Mouse (Mus musculus) hindbrain, embryonic 14.5 days (tissue): Measurements from ENCODE around the gene Zim1. TPM values are rescaled to one million over a fixed set of nuclear protein-coding genes. Genes with fewer than 3 reads are reported as not detected.
A peak's percentile ranks its signal among the peaks of the same experiment; 100 is the strongest.

ENCODE experiments used
- ATAC-seq: fragments of 200-750 bp; cut with Nextera tagmentation; 2 replicates; pipeline ENCODE4 v1.8.0; 2017; ENCODE audit warnings: moderate number of reproducible peaks, mild to moderate bottlenecking, moderate TSS enrichment, moderate library complexity; ENCODE audit not compliant: low FRiP score
- DNase-seq: peaks from one replicate; pipeline ENCODE4 v3.0.0-alpha.2; 2015; ENCODE audit warnings: low spot score
- H3K27ac ChIP-seq: fragments of 300-500 bp; sonication (generic); 2 replicates; pipeline ENCODE4 v1.5.1; 2014; ENCODE audit warnings: mild to moderate bottlenecking, moderate library complexity
- H3K27me3 ChIP-seq: fragments of 300-500 bp; sonication (generic); 2 replicates; pipeline ENCODE4 v1.6.1; 2014; ENCODE audit warnings: mild to moderate bottlenecking, low read length, mixed read lengths; ENCODE audit not compliant: control insufficient read depth, insufficient read depth
- H3K36me3 ChIP-seq: fragments of 300-500 bp; sonication (generic); replicated peaks from 2 replicates; pipeline ENCODE4 v1.6.1; 2014; ENCODE audit not compliant: control insufficient read depth, insufficient read depth
- H3K4me1 ChIP-seq: fragments of 300-500 bp; sonication (generic); replicated peaks from 2 replicates; pipeline ENCODE4 v1.6.1; 2014; ENCODE audit warnings: antibody characterized with exemption, low read length, mixed read lengths; ENCODE audit not compliant: control insufficient read depth, insufficient read depth
- H3K4me2 ChIP-seq: fragments of 300-500 bp; sonication (generic); replicated peaks from 2 replicates; pipeline ENCODE4 v1.6.1; 2014; ENCODE audit warnings: mild to moderate bottlenecking, moderate library complexity
- H3K4me3 ChIP-seq: fragments of 300-500 bp; sonication (generic); replicated peaks from 2 replicates; pipeline ENCODE4 v1.5.1; 2014; ENCODE audit warnings: mild to moderate bottlenecking, low read length
- H3K9ac ChIP-seq: fragments of 300-500 bp; sonication (generic); 2 replicates; pipeline ENCODE4 v1.6.1; 2014
- H3K9me3 ChIP-seq: fragments of 300-500 bp; sonication (generic); 2 replicates; pipeline ENCODE4 v1.6.1; 2016; ENCODE audit warnings: low read length; ENCODE audit not compliant: control insufficient read depth
- WGBS: fragments of 180-500 bp; shearing (Covaris S2); extraction: QIAGEN DNeasy Blood & Tissue Kit; methylation state at CpG from one replicate; pipeline ENCODE4 v1.1.7; 2014; 5-methylcytosine and 5-hydroxymethylcytosine counted together
- polyA plus RNA-seq: library from polyadenylated mRNA; unstranded; fragments of >200 nt; fragmentation: Nextera tagmentation; extraction: Ambion mirVana; gene quantifications from 2 replicates; pipeline ENCODE4 v1.2.1, GENCODE M21; 2014

The Zim1 gene
- 7.1 and 7.5 TPM in 2 replicates for polyA plus RNA-seq

- 11% methylated on average over 32 of the region's 32 CpGs for WGBS
These were observed at the start of gene Zim1 for GRCm38 (mm10) chr7:6696241-6697045. Gene Zim1 (minus strand): TSS chr7:6696450.

GRCm38 (mm10) chr7:6744281-6744904 lies 48.1 kb upstream of the Zim1 start:
- DNase-seq (no peak), ATAC-seq (no peak)
- 82% methylated on average over 10 of the region's 10 CpGs for WGBS

More at GRCm38 (mm10) chr7:6696241-6697045, at the start of gene Zim1:
- peak within 1 kb of the TSS; percentile 37; the same call in 1 of the 2 replicates for H3K9ac ChIP-seq
- no peaks in the 10 kb centered on the region for H3K4me1 ChIP-seq
- no peaks in the 10 kb centered on the region for H3K36me3 ChIP-seq
- peak within 1 kb of the TSS; percentile 38 for H3K4me3 ChIP-seq
- ATAC-seq, result peak; percentile 100
- peak within 1 kb of the TSS; percentile 67 for H3K4me2 ChIP-seq
- no peak within 1 kb of the TSS for H3K27ac ChIP-seq
- H3K9me3 ChIP-seq, result no peaks in the 10 kb centered on the region
- DNase-seq, result peak; percentile 89
- no peaks in the 10 kb centered on the region for H3K27me3 ChIP-seq

GRCm38 (mm10) chr7:6736060-6736459 lies 39.8 kb upstream of the Zim1 start:
- H3K4me1 ChIP-seq, result 0 out of 2 replicates have a peak, but pooled peaks cover 4% of the 10 kb centered on the region
- no peak overlapping the region for H3K9ac ChIP-seq
- no peaks in the 10 kb centered on the region for H3K36me3 ChIP-seq
- no peaks in the 10 kb centered on the region for H3K27me3 ChIP-seq
- ATAC-seq, result no peak
- H3K27ac ChIP-seq, result no peak overlapping the region
- H3K4me2 ChIP-seq, result peak overlapping the region; percentile 19; the same call in 1 of the 2 replicates
- WGBS, result 83% methylated on average over 1 of the region's 1 CpGs
- no peak overlapping the region for H3K4me3 ChIP-seq
- DNase-seq, result no peak
- 0 out of 2 replicates have a peak, but pooled peaks cover 3% of the 10 kb centered on the region for H3K9me3 ChIP-seq

More at GRCm38 (mm10) chr7:6744281-6744904, 48.1 kb upstream of the Zim1 start:
- no peaks in the 10 kb centered on the region for H3K36me3 ChIP-seq
- no peaks in the 10 kb centered on the region for H3K9me3 ChIP-seq
- H3K27me3 ChIP-seq, result no peaks in the 10 kb centered on the region
- no peak overlapping the region for H3K4me3 ChIP-seq
- no peak overlapping the region for H3K27ac ChIP-seq
- no peaks in the 10 kb centered on the region for H3K4me1 ChIP-seq
- no peak overlapping the region for H3K4me2 ChIP-seq
- no peak overlapping the region for H3K9ac ChIP-seq

GRCm38 (mm10) chr7:6731930-6732329 lies 35.7 kb upstream of the Zim1 start:
- peak overlapping the region; percentile 63 for H3K27ac ChIP-seq
- peak overlapping the region; percentile 51 for H3K9ac ChIP-seq
- peaks cover 39% of the 10 kb centered on the region for H3K9me3 ChIP-seq
- no peak for ATAC-seq
- peak overlapping the region; percentile 42 for H3K4me2 ChIP-seq
- no peaks in the 10 kb centered on the region for H3K27me3 ChIP-seq
- H3K36me3 ChIP-seq, result no peaks in the 10 kb centered on the region
- 51% methylated on average over 4 of the region's 4 CpGs for WGBS
- peak overlapping the region; percentile 61 for H3K4me3 ChIP-seq
- DNase-seq, result no peak
- 0 out of 2 replicates have a peak, but pooled peaks cover 4% of the 10 kb centered on the region for H3K4me1 ChIP-seq

GRCm38 (mm10) chr7:6731373-6731772 lies 35.1 kb upstream of the Zim1 start:
- no peak for DNase-seq

GRCm38 (mm10) chr7:6730801-6731200 lies 34.6 kb upstream of the Zim1 start:
- 50% methylated on average over 15 of the region's 15 CpGs for WGBS
- Histone ChIP-seq H3K4me1 (0 out of 2 replicates have a peak, but pooled peaks cover 4% of the 10 kb centered on the region), H3K36me3 (0 out of 2 replicates have a peak, but pooled peaks cover 5% of the 10 kb centered on the region), H3K9ac (peak overlapping the region; percentile 51), H3K27ac (peak overlapping the region; percentile 63), H3K27me3 (no peaks in the 10 kb centered on the region), H3K4me3 (peak overlapping the region; percentile 61), H3K4me2 (peak overlapping the region; percentile 42), H3K9me3 (peaks cover 40% of the 10 kb centered on the region)
- no peak for ATAC-seq
- peak; percentile 49 for DNase-seq

More at GRCm38 (mm10) chr7:6731373-6731772, 35.1 kb upstream of the Zim1 start:
- H3K9ac ChIP-seq, result peak overlapping the region; percentile 51
- WGBS, result 51% methylated on average over 3 of the region's 3 CpGs
- H3K4me3 ChIP-seq, result peak overlapping the region; percentile 61
- H3K27me3 ChIP-seq, result no peaks in the 10 kb centered on the region
- 0 out of 2 replicates have a peak, but pooled peaks cover 4% of the 10 kb centered on the region for H3K4me1 ChIP-seq
- no peaks in the 10 kb centered on the region for H3K36me3 ChIP-seq
- no peak for ATAC-seq
- H3K9me3 ChIP-seq, result peaks cover 40% of the 10 kb centered on the region
- H3K4me2 ChIP-seq, result peak overlapping the region; percentile 42
- H3K27ac ChIP-seq, result peak overlapping the region; percentile 63

- Histone ChIP-seq H3K4me3 (peak within 1 kb of the TSS; percentile 61), H3K27ac (peak within 1 kb of the TSS; percentile 98), H3K36me3 (peaks cover 8% of the 10 kb centered on the region; the same call in 1 of the 2 replicates), H3K9ac (peak within 1 kb of the TSS; percentile 72), H3K9me3 (peaks cover 40% of the 10 kb centered on the region), H3K4me2 (peak within 1 kb of the TSS; percentile 49), H3K27me3 (no peaks in the 10 kb centered on the region), H3K4me1 (0 out of 2 replicates have a peak, but pooled peaks cover 4% of the 10 kb centered on the region)
- 43% methylated on average over 24 of the region's 24 CpGs for WGBS
- ATAC-seq, result peak; percentile 46
- peak; percentile 90 for DNase-seq
These were observed 34.0 kb upstream of the Zim1 start, which contains the start of the genes Peg3 and Usp29 for GRCm38 (mm10) chr7:6730241-6730640. Gene Peg3 (minus strand): TSS chr7:6730431. Gene Usp29 (plus strand): TSS chr7:6730578.

GRCm38 (mm10) chr7:6729061-6729817 lies 33.0 kb upstream of the Zim1 start:
- 46% methylated on average over 37 of the region's 37 CpGs for WGBS
- peak overlapping the region; percentile 72 for H3K9ac ChIP-seq
- peaks cover 40% of the 10 kb centered on the region for H3K9me3 ChIP-seq

More at GRCm38 (mm10) chr7:6729061-6729817, 33.0 kb upstream of the Zim1 start:
- ATAC-seq, result peak; percentile 44
- 0 out of 2 replicates have a peak, but pooled peaks cover 3% of the 10 kb centered on the region for H3K4me1 ChIP-seq
- H3K36me3 ChIP-seq, result peaks cover 18% of the 10 kb centered on the region; the same call in 1 of the 2 replicates
- peak overlapping the region; percentile 98 for H3K27ac ChIP-seq
- no peaks in the 10 kb centered on the region for H3K27me3 ChIP-seq
- peak; percentile 83 for DNase-seq
- peak overlapping the region; percentile 49 for H3K4me2 ChIP-seq
- peak overlapping the region; percentile 61 for H3K4me3 ChIP-seq
